Mouse (Mus musculus): ENCODE measurements around the gene Gm10401.

GRCm38 (mm10) chr5:115145976-115146746 lies 48.1 kb upstream of the Gm10401 start:
- TF ChIP-seq HCFC1 (IDR thresholded peaks at IDR 0.05; ENCODE audit: borderline replicate concordance, insufficient read depth, low read length) (no peak), ZC3H11A (IDR thresholded peaks at IDR 0.05; ENCODE audit: borderline replicate concordance, low read depth, low read length) (no peak), ZNF384 (IDR thresholded peaks at IDR 0.05; ENCODE audit: low read depth, low read length) (no peak), MAFK (IDR thresholded peaks at IDR 0.05; ENCODE audit: insufficient read depth, low read depth, low read length) (no peak), CHD2 (IDR thresholded peaks at IDR 0.05; ENCODE audit: low read depth, low read length) (no peak)

All from ES-E14 (cell line).